Mouse (Mus musculus) testis, adult 2 months (tissue): Measurements from ENCODE around the gene Rgs3.

ENCODE experiments used
- CTCF ChIP-seq: fragments of 200-500 bp; IDR thresholded peaks from 2 replicates; pipeline ENCODE4 v1.5.1; 2012; ENCODE audit warnings: low read depth, mild to moderate bottlenecking, inconsistent platforms, low read length, moderate library complexity; ENCODE audit not compliant: control insufficient read depth, insufficient read depth, insufficient replicate concordance
- POLR2A ChIP-seq: fragments of 200-500 bp; IDR thresholded peaks from 2 replicates; pipeline ENCODE4 v1.6.1; 2012; ENCODE audit warnings: low read depth, mild to moderate bottlenecking, inconsistent platforms, low read length, moderate library complexity; ENCODE audit not compliant: control insufficient read depth

DNA sequence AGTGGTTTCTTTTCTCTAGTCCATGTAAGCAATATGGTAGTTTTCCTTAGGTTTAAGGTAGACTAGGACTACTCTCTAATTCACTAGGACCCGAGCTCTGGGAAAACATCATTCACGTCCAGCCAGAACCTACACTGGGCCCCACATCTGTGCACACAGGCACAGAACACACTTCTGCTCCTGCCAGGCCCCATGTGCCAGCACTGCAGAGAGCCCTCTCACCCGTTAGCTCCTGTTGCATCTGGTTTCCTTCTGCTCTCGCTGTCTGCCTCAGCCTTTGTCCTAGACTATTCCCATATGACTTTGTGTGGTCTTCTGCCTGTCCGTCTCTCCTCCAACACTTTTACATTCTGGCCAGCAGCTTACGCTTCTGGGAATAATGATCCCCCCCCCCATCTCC lies 25.9 kb upstream of the Rgs3 start:
- TF ChIP-seq CTCF (no peak), POLR2A (no peak)
